Mouse (Mus musculus): ENCODE data around the gene Lrrc9.

Gene Lrrc9

DNA sequence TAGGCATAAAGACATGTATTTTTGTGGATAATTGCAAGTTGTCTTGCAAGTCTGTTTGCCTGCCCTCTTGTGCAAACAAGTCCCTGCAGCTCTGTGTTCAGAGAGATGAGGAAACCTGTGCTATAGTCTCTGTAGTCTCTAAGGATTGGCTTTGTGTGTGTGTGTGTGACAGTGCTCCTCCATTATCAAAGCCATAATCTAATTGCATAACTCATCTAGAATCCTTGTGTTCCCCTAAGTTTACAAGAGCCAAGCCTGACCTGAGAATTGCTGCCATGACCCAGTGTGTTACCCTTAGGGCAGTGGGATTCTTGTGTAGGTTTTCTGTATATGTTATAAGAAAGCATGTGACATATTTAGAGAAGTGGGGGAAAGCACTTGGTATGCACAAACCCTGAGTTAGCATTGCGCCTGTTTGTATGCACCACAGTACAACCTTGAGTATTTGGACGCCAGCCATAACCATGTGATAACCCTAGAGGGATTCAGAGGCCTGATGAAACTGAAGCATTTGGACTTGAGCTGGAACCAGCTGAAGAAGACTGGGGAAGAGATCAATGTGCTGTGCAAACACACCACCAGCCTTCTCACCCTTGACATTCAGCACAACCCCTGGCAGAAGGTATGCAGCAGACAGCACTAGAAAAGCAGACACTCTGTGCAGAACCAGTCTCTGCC lies 35.2 kb downstream of the Lrrc9 start:
- DNase-seq (ENCODE audit: low spot score), result no peak

DNA sequence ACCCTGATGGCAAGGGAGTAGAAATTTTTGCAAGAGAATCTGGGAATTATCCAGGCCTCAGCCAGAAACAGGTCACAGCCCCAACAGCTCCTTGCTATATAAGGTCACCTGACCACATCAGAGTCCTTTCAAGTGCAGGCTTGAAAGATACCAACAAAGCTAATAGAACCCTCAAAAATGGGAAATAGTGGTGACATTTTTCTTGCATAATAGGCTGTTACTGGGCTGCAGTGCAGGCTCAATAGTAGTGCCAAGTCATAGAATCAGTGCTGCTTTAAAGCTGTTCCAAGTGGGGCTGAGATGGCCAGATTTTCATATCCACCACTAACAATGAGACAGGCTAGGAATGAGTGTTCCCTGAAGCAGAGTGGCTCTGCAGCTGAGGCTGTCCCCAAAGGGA lies 40.6 kb downstream of the Lrrc9 start:
- no peak for DNase-seq (ENCODE audit: low spot score)

DNA sequence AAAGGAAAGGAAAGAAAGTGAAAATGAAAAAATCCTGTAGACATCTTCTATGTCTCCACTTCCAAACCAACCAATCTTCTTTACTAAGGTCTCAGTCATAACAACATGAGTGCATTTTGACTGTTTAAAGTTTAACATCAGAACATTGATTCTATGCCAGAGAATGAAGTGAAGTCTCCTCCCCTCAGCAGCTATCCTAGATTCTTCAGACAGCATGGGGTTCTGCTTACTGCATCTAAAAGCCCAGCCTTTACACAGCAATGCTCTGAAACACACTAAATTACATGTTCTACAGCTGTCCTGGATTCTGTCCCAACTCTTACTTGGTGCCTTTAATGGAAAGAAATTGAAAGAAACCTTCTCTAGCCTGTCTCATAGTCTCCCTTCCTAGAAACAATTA lies 43.2 kb downstream of the Lrrc9 start:
- DNase-seq (ENCODE audit: low spot score), result no peak

DNA sequence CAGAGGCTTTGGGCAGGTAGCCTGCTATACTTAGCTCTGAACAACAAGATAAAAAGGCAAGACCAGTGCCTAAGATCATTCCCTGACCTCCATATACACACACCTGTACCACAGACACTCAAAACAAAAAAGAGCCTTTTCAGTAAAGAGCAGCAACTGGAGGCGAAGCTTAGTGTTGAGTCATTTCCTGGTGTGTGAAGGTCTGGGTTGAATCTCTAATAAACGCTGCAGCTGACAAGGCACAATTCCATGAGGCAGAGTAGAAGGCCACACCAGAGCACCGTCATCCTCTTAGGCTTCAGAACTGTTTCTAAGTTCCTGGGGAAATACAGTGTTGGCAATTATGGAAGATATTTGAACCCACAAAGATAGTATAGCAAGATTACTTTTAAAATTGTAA lies 45.8 kb downstream of the Lrrc9 start:
- DNase-seq (ENCODE audit: low spot score), result no peak

DNA sequence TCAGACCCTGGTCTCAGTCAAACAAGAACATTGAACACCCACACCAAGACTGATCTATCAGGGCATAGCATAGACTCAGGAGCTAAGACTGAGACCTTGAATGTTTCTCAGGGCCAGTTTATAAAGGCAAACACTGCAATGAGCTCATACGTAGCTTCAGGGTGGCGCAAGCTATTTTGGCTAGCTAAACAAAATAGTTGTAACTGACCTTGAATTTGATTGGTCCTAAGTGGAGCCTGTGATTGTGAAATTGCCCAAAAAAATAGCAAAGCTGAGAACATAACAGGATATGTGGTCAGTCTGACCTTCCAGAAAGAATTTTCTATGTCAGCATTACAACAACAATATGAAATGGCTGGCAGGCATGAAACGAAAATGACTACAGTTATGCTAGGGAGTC lies 48.3 kb downstream of the Lrrc9 start:
- DNase-seq (ENCODE audit: low spot score), result no peak

DNA sequence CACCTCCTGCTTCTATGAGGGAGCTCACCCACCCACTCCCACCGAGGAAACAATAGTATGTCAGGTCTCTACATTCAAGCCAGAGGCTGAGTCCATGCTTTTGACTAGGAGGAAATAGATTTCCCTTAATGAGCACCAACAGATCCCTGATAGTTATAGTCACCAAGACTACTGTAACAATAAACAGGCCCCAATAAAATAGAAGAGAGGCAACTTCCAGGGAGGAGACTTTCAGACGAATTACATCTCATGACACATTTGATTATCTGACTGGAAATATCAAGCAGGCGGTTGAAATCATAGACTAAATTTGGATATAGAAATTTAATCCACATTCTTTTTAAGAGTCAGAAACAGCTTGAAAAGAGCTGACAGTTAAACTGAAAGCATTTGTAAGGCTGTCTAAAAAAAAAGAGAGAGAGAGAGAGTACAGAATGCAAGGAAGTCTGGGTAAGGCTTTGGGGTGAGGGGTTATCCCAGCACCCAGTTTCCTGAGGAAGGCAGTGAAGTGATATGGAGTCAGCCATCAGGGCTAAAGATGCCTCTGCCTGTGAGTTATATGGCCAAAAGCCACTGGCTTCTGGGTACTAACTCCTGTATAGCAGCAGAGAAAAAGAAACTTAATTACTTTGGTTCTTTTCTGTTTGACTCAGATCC lies 49.5 kb downstream of the Lrrc9 start:
- DNase-seq (ENCODE audit: low spot score), result no peak

DNA sequence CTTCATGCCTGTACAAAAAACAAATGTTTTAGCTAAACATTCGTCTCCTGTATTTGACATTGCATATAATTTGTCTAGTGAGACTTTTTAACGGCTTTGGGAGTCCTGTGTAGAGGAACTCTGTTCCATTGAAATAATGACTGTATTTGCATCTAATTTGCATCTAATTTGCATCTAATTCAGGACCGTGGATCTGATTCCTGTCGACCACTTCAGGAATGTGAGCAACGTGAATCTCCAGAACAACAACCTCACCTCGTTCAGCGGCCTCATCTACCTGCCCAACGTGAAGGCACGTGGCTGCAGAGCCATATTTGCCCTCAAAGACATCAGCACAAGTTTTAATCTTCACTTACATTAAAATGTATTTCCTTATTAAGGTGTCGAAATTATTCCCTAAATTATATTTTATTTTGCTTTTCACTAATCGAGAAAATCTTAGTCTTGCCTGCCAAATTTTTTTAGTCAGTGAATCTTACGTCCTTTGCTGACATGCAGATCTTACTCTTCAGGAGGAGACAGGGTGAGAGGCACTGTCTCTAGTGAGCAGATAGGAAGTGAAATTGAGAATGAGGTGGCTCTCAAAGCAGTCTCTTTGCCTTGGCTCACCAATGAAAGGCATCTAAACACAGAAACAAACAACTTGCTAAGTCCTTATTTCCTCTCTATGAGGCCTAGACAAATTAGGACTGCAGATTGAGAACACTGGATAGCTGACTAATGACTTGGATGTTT lies 55.4 kb downstream of the Lrrc9 start:
- no peak for DNase-seq (ENCODE audit: low spot score)

DNA sequence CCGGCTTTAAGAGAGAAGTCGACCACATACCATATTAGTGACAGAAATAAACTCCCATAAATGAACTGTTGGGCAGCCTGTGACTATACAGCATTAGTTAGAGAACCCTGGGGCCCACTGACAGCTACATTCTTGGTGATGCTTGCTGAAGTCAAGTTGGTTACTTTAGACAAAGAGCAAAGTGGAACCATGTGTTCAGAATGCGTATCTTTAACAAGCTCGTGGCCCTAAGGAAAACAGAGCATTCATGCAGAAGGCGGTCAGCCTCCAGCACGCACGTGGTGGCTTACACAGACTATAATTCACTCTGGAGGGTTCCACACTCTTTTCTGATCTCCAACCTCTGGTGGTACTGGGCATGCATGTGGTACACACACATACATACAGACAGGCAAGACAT lies 67.9 kb downstream of the Lrrc9 start:
- DNase-seq (ENCODE audit: low spot score), result peak; percentile 38

DNA sequence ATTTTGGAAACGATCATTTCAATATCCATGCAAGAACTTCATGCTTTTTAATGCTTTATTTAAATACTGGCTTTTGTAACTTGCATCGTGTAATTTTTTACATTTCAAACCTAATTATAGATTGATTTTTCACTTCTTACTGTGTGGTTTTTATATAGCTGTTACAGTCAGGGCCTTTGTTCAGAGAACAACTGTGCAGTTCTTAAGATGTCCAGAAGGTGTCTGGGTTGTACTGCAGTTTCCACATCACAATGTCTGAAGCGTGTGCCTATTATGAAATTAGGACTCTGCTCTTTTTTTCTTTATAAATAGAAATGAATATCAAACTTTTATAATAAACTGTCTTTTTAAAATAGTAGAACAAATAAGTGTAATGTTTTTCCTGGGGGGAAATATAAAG lies 73.8 kb downstream of the Lrrc9 start:
- peak; percentile 60 for DNase-seq (ENCODE audit: low spot score)

DNA sequence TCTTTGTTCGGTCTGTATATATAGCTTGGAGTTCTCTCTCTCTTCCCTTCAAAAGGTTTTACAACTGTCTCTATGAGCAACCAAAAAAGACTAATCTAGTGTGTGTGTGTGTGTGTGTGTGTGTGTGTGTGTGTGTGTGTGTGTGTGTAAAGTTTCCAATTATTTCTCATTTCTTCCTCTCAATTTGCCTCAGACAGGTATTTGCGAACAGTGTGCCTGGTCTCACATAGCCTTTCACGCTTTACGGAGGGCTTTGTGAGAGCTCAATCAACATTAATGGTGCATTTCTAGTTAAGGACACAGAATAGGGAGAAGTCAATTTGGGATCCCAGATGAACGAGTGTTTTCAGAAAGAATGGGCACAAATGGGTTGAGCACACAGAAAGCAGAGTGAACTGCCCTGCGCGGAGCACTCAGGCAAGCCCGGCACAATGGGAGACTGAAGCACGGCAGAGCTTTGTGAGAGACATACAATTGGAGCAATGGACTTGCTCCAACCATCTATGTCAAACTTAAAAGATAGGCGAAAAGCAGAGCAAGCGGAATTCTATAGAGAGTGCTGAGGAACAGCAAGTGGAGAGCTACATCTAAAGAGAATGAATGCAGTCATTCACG lies 76.6 kb downstream of the Lrrc9 start:
- DNase-seq (ENCODE audit: low spot score), result peak; percentile 40

DNA sequence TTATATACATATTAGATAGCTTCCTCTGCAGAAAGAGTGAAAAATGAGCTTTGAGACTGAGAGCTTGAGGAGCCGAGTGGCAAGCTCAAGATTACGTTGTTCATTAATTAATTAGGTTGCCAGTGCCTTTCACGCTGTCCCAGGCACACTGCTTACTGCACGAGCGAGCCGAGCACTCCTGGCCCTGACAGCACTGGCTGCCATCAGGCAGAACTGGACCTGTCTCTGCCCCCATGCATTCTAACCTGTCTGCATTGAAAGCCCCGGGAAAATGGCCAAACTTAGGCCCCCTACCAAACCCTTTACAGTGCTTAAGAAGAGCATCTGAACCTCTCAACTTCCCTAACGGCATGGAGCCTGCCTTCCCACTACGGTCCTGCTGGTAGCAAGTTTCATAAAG lies 77.7 kb downstream of the Lrrc9 start:
- DNase-seq (ENCODE audit: low spot score), result no peak

DNA sequence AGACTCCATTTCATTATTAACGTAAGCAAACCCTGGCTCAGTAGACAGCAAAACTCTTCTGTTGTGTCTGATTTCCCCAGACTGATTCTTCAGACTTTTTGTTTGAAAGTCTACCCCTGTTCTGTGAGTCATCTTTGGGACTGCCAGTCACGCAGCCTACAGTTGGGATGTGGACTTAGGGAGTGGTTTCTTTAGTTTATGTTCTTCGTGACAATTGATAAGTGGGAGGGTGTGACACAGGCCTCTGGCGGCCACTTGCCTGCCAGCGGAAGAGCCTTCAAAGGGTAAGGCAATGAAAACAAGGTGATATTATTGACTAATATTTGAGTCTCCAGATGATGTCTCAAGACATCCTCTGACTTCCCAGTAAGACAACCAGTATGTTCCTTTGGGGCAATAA lies 78.2 kb downstream of the Lrrc9 start:
- no peak for DNase-seq (ENCODE audit: low spot score)

DNA sequence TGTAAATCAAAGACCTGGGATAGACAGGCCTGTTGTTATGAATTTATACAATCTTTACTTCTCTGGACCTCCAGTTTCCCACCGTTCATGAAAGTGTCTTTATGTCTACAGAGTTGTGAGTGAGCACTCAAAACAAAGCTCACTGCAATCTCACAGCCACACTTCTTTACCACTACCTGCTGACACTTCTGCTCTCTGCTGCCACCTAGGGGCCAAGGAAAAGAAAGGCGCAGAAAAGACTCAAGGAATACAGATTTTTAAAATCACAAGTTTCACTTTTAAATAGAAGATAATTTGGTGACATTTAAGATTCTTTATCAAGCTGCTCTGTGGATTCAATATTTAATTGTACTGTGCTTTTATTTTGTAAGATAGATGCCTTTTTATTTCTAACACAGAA lies 79.0 kb downstream of the Lrrc9 start:
- peak; percentile 85 for DNase-seq (ENCODE audit: low spot score)

DNA sequence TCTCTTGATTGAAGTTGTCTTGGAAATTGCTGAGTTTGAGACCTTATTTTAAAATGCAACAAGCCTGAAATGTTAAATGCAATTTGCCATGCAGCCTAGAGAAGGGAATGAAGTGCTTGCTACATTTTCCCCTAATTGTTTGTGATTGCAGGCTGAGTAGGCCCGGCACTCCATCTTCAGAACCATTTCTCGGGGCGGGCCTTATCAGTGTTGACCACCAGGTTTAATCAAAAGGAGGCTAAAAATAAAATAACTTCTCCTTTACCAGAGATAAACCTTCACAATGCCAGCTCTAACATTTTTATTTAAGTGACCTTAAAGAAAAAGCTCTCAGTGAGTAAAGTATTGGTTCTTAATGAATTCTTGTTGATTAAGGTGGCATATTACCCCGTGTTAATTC lies 83.9 kb downstream of the Lrrc9 start:
- no peak for DNase-seq (ENCODE audit: low spot score)

DNA sequence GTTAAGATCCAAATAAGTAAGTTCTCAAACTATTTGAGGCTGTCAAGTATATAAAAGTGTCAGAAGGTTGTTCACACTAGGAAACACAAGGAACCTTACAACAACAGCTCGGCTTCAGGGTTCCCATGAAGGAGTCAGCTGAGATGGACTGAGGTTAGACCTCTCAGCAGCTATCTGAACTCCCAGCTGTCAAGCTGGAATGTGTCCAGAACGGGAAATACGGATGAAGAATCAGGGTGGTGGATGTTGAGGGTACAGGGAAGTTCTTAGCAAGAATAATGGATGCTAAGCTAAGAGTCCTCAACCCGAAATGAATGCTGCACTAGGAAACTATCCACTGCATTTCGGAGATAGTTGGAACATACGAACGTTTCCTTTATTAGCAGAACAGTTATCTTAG lies 90.6 kb downstream of the Lrrc9 start:
- DNase-seq (ENCODE audit: low spot score), result no peak

DNA sequence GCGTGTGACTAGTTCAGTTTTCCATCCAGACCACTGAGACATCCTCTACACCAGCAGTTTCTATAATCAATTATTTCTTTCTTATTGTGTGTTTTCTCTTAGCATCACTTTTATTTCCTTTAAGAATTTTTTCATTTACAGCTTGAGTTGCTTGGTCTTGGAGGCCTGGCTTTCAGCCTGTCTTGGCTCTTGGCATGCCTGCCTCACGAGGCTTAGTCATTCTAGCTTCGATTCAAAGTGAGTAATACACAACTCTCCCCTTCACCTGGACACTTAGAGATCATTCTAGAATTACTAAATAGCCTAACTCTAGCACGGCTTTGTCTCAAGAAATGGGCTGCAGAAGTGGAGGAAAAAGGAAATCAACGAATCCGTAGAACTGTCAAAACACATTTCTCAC lies 92.3 kb downstream of the Lrrc9 start:
- no peak for DNase-seq (ENCODE audit: low spot score)

DNA sequence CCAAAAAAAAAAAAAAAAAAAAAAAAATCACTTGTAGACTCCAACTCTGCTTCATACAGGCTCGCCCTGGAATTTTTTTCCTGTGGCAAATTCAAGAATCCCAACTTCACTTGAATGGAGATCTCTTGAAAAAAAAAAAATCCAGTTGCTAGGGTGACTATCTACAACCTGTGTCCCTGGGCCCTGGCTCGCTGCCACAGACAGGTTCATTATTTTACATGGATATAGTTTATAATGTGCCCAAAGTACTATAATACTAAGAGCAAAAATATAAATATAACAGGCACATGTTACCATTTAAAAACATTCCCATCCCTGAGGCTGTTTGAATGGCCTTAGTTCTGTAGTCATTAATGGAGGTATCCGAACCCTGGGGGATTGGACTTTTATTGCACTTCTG lies 93.9 kb downstream of the Lrrc9 start:
- DNase-seq (ENCODE audit: low spot score), result no peak

DNA sequence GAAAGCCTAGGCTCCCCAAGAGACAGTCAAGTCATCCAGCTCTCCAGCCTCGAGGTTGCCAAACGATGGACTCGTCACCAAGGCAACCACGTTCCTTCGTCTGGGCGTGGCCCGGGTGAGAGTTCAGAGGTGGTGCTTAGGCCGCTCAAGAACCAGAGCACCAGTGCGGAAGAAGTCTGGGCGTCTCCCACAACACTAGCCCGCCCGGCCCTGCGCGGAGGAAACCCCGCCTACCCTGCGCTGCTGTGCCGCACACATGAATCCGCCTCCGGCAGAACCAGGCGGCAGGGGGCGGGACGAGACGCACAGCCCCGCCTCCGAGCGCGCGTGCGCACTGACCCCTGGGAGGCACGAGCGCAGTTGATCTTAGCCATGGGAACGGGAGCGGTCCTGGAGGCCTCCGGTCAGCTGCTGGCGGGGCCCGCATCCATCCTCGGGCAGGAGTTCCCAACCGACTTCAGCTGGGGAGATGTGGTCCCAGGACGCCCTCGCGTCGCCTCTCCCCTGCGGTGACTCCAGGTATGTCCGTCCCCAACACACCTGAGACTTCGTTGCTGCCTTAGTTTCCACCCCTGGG lies 94.4 kb downstream of the Lrrc9 start, which contains the start of gene Pcnx4:
Pcnx4 (plus strand) TSS at position 363 of the 577 bp plus-strand sequence.
- DNase-seq (ENCODE audit: low spot score), result peak; percentile 98

DNA sequence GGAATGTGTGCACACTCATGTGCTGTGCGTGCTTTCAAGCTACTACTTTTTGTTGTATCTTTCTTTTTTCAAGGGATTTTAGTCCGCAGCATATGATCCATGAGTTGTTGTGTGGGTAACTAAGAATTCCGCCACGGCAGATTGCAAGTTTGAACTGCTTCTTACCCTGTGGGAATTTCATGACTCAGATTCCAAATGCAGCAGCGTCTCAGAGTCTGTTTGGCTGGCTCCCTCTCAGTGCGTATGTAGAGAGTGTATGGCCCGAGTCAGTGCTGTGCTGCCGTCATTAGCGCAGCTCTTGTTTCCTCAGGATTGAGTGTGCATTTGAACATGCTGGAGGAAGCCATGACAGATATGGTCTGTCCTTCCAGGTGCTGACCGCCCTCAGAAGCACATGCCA lies 96.9 kb downstream of the Lrrc9 start:
- no peak for DNase-seq (ENCODE audit: low spot score)

DNA sequence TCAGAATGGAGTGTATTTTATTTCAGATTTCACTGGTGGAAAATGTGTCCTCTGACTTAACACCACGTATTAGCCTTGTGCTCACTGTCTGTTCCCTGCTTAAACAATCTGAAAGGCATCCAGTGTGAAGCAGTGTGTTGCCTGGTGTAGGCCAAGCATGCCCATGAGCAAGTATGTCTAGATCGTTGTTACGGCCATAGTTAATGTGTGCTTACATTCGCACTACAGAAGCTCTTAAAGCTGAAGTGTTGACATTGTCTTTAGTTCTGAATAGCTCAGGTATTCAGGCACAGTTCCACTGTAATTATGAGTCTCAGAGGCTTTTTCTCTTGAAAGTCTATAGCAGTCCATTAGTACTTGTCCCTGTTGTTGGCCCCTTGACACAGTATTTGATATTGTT lies 112.7 kb downstream of the Lrrc9 start:
- DNase-seq (ENCODE audit: low spot score), result no peak

DNA sequence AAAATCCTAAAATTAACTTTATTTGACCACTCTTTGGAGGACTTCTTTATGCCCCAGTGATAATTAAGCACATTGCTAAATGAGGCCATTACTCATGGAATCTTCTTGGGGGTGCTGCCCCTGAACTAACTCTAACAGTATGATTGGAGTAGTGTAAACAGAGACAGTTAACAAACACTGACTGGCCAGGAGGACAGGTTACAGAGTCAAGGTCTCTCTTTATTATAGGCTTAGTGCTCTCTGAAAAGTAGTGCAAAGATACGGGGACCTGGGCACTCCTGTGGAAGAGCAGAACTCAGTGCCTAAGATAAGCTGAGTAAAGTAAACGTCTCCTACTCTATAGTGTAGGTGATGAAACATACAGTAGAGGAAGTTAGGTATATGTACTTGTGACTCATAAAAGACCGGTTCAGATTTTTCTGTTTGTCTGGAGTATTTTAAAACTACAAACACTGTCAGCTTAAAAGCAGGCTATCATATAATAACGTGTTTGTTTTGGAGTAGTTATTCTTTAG lies 122.7 kb downstream of the Lrrc9 start:
- DNase-seq (ENCODE audit: low spot score), result no peak

All from embryo, embryonic 10.5 days (tissue).